Mouse (Mus musculus) G1E (cell line): ENCODE measurements around the gene Dvl1.

Experiments
- CTCF ChIP-seq: IDR thresholded peaks from 2 replicates; pipeline ENCODE4 v1.5.1; 2012; ENCODE audit warnings: low read depth, low read length, inconsistent platforms, mixed read lengths
- GATA1 ChIP-seq: IDR thresholded peaks from 2 replicates; pipeline ENCODE4 v1.6.1; 2012; ENCODE audit warnings: borderline replicate concordance, low read length, inconsistent platforms, mixed read lengths
- TAL1 ChIP-seq: conservative IDR thresholded peaks from 2 replicates; pipeline ENCODE4 v1.6.1; 2012; ENCODE audit warnings: low read depth, low read length, inconsistent platforms, mixed read lengths

DNA sequence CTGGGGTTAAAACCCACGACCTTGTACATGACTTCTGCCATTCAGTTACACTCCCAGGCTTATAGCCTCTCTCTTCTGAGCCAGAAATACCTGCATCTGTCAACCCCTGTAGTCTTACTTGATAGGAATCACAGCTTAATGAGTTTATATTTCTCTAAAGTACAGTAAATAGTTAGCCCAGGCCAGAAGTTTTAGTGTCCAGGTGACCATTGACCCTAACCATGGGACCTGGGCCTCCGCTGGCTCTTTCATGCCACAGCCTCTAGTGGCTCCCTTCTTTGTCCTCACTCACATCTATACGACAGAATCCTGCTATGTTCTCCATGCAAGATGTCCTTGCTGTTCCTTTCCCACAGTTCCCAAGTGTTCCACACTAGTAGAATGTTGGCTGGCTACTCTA, 39.4 kb upstream of the Dvl1 start:
- TF ChIP-seq TAL1 (no peak), CTCF (no peak), GATA1 (no peak)
